Mouse (Mus musculus) myocyte (in vitro differentiated cells): ENCODE data around the gene Ccdc163.

Experiments used
- CEBPB ChIP-seq: IDR thresholded peaks from 2 replicates; pipeline ENCODE4 v1.6.1; 2011; ENCODE audit warnings: mild to moderate bottlenecking, moderate library complexity; ENCODE audit not compliant: poor library complexity, insufficient read depth, severe bottlenecking
- E2F4 ChIP-seq: IDR thresholded peaks from one replicate; pipeline ENCODE4 v1.6.1; 2011; ENCODE audit warnings: mild to moderate bottlenecking, control low read depth, moderate library complexity; ENCODE audit not compliant: insufficient read depth
- MAX ChIP-seq: IDR thresholded peaks from one replicate; pipeline ENCODE4 v1.6.1; 2011; ENCODE audit warnings: low read depth, mild to moderate bottlenecking, control low read depth
- POLR2A ChIP-seq: IDR thresholded peaks from one replicate; pipeline ENCODE4 v1.6.1; 2011; ENCODE audit warnings: low read depth, mild to moderate bottlenecking, control low read depth, moderate library complexity; ENCODE audit not compliant: insufficient read length
- POLR2AphosphoS2 ChIP-seq: IDR thresholded peaks from one replicate; pipeline ENCODE4 v1.6.1; 2011; ENCODE audit warnings: low read depth, control low read depth; ENCODE audit not compliant: insufficient read length
- TCF12 ChIP-seq: IDR thresholded peaks from one replicate; pipeline ENCODE4 v1.6.1; 2011; ENCODE audit warnings: mild to moderate bottlenecking, control low read depth; ENCODE audit not compliant: poor library complexity, insufficient read depth, severe bottlenecking
- USF1 ChIP-seq: IDR thresholded peaks from one replicate; pipeline ENCODE4 v1.6.1; 2011; ENCODE audit warnings: low read depth, mild to moderate bottlenecking, control low read depth, moderate library complexity

DNA sequence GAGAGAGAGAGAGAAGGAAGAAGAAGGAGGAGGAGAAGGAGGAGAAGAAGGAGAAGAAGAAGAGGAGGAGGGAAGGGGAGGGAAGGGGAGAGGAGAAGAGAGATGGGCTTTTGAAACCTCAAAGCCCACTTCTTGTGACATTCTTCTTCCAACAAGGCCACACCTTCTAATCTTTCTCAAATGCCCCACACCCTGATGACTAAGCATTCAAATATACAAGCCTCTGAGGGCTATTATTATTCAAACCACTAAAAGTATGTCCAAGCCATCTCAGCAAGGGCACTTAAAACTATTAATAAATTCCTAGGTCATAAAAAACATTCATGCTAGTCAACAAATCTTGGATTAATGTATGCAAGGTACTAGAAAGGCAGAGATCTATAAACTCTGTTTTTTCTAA is 60.8 kb downstream of the Ccdc163 start:
- TF ChIP-seq E2F4 (no peak), POLR2A (no peak), USF1 (no peak), POLR2AphosphoS2 (no peak), CEBPB (no peak), MAX (no peak), TCF12 (no peak)
